Mouse (Mus musculus) neural tube, embryonic 14.5 days (tissue): ENCODE measurements around the gene Medag. TPM values are rescaled to one million over a fixed set of nuclear protein-coding genes. Genes with fewer than 3 reads are reported as not detected.

Source experiments
- ATAC-seq: fragments of 200-750 bp; cut with Nextera tagmentation; 2 replicates; pipeline ENCODE4 v1.8.0; 2017; ENCODE audit warnings: low read depth, mild to moderate bottlenecking, moderate TSS enrichment, moderate library complexity
- H3K27ac ChIP-seq: fragments of 300-500 bp; sonication (generic); 2 replicates; pipeline ENCODE4 v1.5.1; 2014; ENCODE audit warnings: low read depth, mild to moderate bottlenecking, control low read depth, low read length, moderate library complexity, mixed read lengths
- H3K27me3 ChIP-seq: fragments of 300-500 bp; sonication (generic); 2 replicates; pipeline ENCODE4 v1.6.1; 2014; ENCODE audit warnings: low read length; ENCODE audit not compliant: control insufficient read depth, insufficient read depth
- H3K36me3 ChIP-seq: fragments of 300-500 bp; sonication (generic); 2 replicates; pipeline ENCODE4 v1.6.1; 2014; ENCODE audit warnings: low read length, mixed read lengths; ENCODE audit not compliant: control insufficient read depth, insufficient read depth
- H3K4me1 ChIP-seq: fragments of 300-500 bp; sonication (generic); 2 replicates; pipeline ENCODE4 v1.6.1; 2014; ENCODE audit warnings: low read length; ENCODE audit not compliant: control insufficient read depth, insufficient read depth
- H3K4me2 ChIP-seq: fragments of 300-500 bp; sonication (generic); 2 replicates; pipeline ENCODE4 v1.6.1; 2014; ENCODE audit warnings: mild to moderate bottlenecking, low read depth, low read length, control low read depth
- H3K4me3 ChIP-seq: fragments of 300-500 bp; sonication (generic); 2 replicates; pipeline ENCODE4 v1.5.1; 2014; ENCODE audit warnings: low read depth, low read length, control low read depth, mixed read lengths
- H3K9ac ChIP-seq: fragments of 300-500 bp; sonication (generic); replicated peaks from 2 replicates; pipeline ENCODE4 v1.6.1; 2014; ENCODE audit warnings: low read depth, mild to moderate bottlenecking, control low read depth, low read length, mixed read lengths
- H3K9me3 ChIP-seq: fragments of 300-500 bp; sonication (generic); 2 replicates; pipeline ENCODE4 v1.6.1; 2016; ENCODE audit warnings: low read length; ENCODE audit not compliant: control insufficient read depth
- WGBS: fragments of 180-500 bp; shearing (Covaris S2); extraction: QIAGEN DNeasy Blood & Tissue Kit; methylation state at CpG from one replicate; pipeline ENCODE4 v1.1.7; 2014; 5-methylcytosine and 5-hydroxymethylcytosine counted together
- polyA plus RNA-seq: library from polyadenylated mRNA; unstranded; fragments of >200 nt; fragmentation: Nextera tagmentation; extraction: Ambion mirVana; gene quantifications from 2 replicates; pipeline ENCODE4 v1.2.1, GENCODE M21; 2014

Medag gene
- 1.9 and 2.1 TPM in 2 replicates for polyA plus RNA-seq

DNA sequence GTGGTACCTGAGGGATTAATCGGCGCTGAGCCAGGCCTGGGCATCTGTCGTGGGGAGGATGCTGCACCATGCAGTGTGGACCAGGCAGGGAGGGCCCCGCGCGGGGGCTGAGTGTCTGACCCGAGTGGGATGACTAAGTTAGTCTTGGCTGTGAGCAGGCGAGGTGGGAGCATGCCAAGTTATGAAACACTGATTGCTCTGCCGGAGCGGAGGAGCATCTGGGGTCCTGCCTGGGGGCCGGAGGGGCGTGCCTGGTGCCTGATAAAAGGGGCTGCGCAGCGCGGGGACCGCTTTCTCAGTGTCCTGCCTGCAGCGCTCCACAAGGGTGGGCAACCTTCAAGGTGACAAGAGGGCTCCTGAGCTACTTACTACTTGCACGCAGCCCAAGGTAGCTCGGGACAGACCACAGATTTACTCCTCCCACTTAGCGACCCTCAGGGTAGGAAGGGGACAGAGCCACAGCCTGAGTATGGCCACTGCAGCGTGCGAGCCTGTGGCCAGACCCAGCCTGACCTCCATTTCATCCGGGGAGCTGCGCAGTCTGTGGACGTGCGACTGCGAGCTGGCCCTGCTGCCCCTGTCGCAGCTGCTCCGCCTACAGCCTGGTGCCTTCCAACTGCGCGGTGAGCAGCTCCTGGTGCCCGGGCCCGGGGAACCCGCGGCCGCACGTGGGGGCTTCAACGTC is at the start of gene Medag:
Medag (plus strand) TSS at position 241 of the 685 bp plus-strand sequence.
- WGBS: 3% methylated on average over 37 of the region's 38 CpGs
- ATAC-seq: peak; percentile 64; the same call in 1 of the 2 replicates
- no peaks in the 10 kb centered on the region for H3K9me3 ChIP-seq

DNA sequence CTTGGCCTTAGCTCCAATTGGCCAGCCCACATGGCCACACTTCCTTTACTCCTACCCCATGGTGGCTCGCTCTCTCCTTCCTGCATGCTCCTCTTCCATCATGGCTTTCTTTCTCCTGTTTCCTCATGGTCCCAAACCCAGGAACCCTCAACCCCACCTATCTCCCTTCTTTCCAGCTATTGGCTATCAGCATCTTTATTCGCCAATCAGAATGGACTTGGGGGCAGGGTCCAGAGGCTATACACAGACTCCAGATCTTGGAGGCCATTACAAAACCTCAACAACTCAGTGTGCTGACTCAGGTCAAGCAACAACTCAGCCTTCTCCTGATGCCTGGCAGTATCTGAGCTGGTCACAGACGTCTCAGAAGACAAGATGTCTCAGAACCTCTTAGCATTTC is 48.9 kb upstream of the Medag start:
- no peak for ATAC-seq
- 89% methylated on average over 3 of the region's 3 CpGs for WGBS
- Histone ChIP-seq H3K4me3 (no peak overlapping the region), H3K9me3 (no peaks in the 10 kb centered on the region; the same call in 1 of the 2 replicates), H3K4me2 (no peak overlapping the region), H3K9ac (no peak overlapping the region), H3K36me3 (no peaks in the 10 kb centered on the region), H3K27me3 (no peaks in the 10 kb centered on the region), H3K27ac (no peak overlapping the region), H3K4me1 (no peaks in the 10 kb centered on the region)

More for the DNA sequence above, at the start of gene Medag:
- H3K27ac ChIP-seq: peak within 1 kb of the TSS; percentile 64
- no peaks in the 10 kb centered on the region for H3K36me3 ChIP-seq
- peaks cover 17% of the 10 kb centered on the region for H3K4me1 ChIP-seq
- peak within 1 kb of the TSS; percentile 21 for H3K4me3 ChIP-seq
- H3K4me2 ChIP-seq: peak within 1 kb of the TSS; percentile 44
- H3K27me3 ChIP-seq: no peaks in the 10 kb centered on the region
- H3K9ac ChIP-seq: peak within 1 kb of the TSS; percentile 37; the same call in 1 of the 2 replicates

DNA sequence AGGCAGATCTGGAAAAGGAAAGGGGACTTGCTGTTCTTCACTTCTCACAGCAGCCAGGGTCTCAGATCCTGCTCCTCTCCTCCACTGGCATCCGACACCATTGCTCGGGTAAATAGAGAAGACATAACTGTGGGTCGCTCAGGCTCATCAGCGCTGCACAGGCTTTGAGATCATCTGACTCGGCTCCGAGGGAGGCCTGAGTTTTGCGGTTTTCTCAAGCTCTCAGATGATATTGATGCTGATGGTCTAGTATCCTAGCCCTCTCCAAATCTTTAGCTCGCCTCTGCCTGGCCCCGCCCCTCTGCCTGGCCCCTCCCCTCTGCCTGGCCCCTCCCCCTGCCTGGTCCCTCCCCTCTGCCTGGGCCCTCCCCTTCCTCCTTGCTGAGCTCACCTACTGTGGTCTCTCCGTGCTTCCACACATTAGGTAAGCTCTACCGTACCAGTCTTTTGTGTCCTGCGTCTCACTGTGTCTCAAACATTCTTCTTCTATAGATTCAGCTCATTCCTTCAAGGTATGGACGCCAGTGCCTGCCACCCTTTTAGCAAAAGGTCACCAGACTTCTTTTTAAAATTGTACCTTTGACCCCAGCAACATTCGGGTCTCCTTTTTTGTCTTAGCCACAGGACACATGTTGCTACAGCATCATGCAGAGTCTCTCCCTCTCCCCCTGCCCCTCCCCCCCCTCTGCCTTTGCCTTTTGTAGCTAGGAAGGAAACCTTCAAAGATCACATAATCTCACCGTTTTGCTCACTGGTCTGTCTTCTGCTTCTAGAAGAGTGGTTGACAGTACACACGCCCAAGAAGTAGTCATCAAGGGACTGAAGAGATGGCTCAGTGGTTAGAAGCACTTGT is 47.4 kb upstream of the Medag start:
- Histone ChIP-seq H3K4me3 (no peak overlapping the region), H3K4me1 (peaks cover under 1% of the 10 kb centered on the region; the same call in 1 of the 2 replicates), H3K27me3 (no peaks in the 10 kb centered on the region), H3K9me3 (no peaks in the 10 kb centered on the region; the same call in 1 of the 2 replicates), H3K36me3 (no peaks in the 10 kb centered on the region), H3K9ac (no peak overlapping the region), H3K27ac (no peak overlapping the region), H3K4me2 (no peak overlapping the region)
- WGBS: 64% methylated on average over 16 of the region's 16 CpGs
- no peak for ATAC-seq

DNA sequence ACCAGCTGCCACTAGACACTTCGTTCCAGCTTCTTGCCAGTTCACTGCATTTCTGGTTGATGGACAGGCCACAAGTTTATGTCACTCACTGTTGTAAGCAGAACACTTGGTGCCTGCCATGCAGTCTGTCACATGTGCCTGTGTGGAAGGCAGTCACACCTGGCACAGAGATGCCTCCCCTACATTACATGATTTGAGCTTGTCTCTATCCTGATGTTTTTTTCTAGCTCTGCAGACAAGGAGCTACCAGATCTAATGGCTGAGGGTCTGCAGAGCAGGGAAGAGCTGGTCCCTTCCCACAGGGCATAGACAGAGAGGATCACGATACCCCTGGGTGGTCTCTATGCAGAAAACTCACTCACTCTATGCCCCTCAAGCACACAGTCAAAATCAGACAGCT is 44.5 kb upstream of the Medag start:
- 87% methylated on average over 2 of the region's 2 CpGs for WGBS
- H3K4me1 ChIP-seq: peaks cover 6% of the 10 kb centered on the region; the same call in 1 of the 2 replicates

DNA sequence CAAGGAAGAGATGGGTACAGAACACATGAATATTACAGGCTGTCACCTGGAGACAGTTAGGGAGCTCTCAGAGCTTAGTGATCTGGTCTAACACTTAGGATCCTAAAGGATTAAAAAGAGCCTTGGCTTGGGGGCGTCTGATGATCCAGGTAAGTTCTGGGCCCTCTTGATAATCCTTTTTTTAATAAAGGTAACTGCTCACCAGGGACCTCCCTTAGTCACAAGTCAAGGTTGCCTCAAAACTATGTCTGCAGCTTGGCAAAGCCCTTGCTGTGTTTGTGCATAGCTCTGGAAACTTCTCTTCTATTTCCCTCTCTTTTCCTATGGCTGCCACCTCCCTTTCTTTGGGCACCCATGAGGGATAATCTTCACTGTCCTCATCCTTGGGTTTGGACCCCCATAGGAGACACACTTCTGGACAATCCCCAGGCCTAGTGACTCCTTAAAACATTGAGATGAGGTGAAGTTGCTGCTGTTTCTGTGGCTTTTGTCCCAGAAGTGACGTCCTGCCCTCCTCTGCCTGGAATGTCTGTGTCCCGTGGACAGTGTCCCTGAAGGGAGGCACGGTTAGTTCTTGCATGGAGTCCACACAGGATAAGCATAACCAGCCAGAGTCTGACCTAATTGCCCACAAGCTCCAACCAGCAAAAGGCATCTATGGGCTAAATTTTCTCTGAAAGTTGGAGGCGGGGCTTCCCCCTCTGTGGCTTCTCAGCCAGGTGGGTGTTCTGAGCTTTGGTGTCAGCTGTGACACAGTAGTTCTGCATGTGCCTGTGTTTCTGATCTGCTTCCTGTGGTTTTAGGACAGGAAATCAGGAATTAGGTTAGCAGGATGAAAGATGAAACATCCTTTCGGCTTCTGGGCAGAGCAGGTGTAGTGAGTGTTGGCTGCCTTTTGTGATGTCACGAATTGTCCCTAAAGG is 43.7 kb upstream of the Medag start:
- no peaks in the 10 kb centered on the region for H3K36me3 ChIP-seq
- 70% methylated on average over 7 of the region's 7 CpGs for WGBS
- no peak overlapping the region for H3K27ac ChIP-seq
- no peak overlapping the region for H3K4me3 ChIP-seq
- H3K9ac ChIP-seq: no peak overlapping the region
- peaks cover 6% of the 10 kb centered on the region; the same call in 1 of the 2 replicates for H3K4me1 ChIP-seq
- no peaks in the 10 kb centered on the region for H3K9me3 ChIP-seq
- no peaks in the 10 kb centered on the region for H3K27me3 ChIP-seq
- H3K4me2 ChIP-seq: no peak overlapping the region
- no peak for ATAC-seq

More for the DNA sequence above, 44.5 kb upstream of the Medag start:
- Histone ChIP-seq H3K27ac (no peak overlapping the region), H3K9ac (no peak overlapping the region), H3K9me3 (no peaks in the 10 kb centered on the region), H3K36me3 (no peaks in the 10 kb centered on the region), H3K4me2 (no peak overlapping the region), H3K27me3 (no peaks in the 10 kb centered on the region), H3K4me3 (no peak overlapping the region)
- no peak for ATAC-seq

DNA sequence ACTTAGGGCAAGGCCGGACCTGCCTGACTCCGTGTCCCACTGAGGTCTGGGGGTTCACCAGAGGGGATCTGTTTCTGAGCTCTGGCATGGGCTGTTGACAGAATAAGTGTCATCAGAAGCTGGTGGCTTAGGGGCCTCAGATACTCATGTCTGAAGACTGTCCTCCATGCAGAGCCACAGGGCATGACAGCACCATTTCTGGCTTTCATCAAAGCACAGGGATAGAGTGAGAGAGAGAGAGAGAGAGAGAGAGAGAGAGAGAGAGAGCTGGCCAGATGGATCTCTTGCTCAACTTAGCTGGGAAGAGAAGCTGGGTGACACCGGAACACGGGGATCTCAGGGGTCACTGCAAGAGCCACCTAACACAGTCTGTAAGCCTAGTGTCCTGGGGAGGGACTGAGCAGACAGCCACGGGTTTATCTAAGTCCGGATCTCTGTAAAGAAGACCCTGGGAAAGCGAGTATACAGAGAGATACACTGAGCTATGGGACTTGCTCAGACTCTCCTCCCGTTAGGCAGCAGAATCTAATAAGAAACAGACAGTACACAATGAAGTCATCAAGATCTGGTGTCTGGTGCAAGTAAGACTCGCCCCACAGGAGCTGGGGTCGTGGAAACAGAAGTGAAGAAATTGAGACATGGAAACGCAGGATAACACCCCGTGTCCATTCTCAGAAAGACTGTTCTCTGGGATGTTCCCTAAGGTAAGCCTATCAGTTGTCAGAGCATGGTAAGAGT is 42.8 kb upstream of the Medag start:
- Histone ChIP-seq H3K4me2 (no peak overlapping the region), H3K4me3 (no peak overlapping the region), H3K27ac (no peak overlapping the region), H3K9me3 (no peaks in the 10 kb centered on the region), H3K9ac (no peak overlapping the region), H3K36me3 (no peaks in the 10 kb centered on the region), H3K4me1 (peaks cover 6% of the 10 kb centered on the region; the same call in 1 of the 2 replicates), H3K27me3 (no peaks in the 10 kb centered on the region)
- 79% methylated on average over 12 of the region's 12 CpGs for WGBS
- no peak for ATAC-seq

DNA sequence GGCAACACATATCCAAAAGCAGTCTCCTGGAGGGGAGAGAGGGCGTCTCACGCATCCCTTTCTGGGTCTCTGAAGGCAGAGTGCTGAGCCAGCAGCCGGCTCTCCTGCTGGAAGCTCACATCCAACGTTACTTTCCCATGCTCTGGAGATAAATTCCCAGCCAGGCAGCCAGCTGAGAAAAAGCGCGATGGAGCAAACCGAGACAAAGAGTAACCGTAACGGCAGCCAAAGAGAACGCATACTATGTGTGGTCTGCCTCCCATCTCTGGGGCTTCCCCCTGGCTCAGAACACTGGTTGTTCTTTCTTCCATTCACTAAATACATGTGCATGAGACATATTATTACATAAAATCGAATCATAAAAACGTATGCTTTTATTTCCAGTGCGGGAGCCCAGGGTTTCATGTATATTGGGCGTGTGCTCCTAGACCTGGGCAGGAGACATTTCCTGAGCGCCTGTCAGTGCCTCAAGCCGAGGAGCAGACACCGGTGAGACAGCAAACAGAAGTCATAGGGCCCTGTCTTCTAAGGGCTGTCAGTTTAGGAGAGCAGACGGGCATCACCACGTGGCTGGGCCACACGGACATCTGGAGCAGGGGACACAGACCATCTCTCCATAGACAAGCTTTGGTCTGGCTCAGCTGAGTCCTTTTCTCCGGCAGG is 42.0 kb upstream of the Medag start:
- Histone ChIP-seq H3K27me3 (no peaks in the 10 kb centered on the region), H3K9me3 (no peaks in the 10 kb centered on the region), H3K4me1 (peaks cover 6% of the 10 kb centered on the region; the same call in 1 of the 2 replicates), H3K4me2 (no peak overlapping the region), H3K27ac (no peak overlapping the region), H3K9ac (no peak overlapping the region), H3K36me3 (no peaks in the 10 kb centered on the region), H3K4me3 (no peak overlapping the region)
- WGBS: 65% methylated on average over 21 of the region's 21 CpGs
- ATAC-seq: no peak

DNA sequence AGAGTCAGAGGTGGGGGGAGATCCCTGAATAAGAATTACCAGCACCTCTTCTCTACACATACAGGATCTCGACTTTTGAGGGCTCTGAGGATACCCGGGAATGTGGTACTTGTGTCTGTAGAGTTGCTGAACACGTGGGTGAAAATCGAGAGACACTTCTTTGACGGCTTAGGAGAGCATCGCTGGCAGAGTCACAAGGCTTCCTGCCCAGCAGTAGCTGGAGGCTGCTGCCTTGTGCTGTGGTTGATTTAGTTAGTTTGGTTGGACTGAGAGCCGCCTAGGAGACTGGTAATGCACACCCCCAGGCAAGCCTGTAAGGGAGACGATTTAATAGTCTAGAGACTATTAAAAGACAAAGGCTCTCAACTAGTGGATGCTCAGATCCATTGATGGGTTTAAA is 39.5 kb upstream of the Medag start:
- WGBS: 79% methylated on average over 8 of the region's 8 CpGs
- ATAC-seq: no peak
- Histone ChIP-seq H3K4me2 (no peak overlapping the region), H3K9me3 (no peaks in the 10 kb centered on the region), H3K9ac (no peak overlapping the region), H3K27me3 (no peaks in the 10 kb centered on the region), H3K4me3 (no peak overlapping the region), H3K4me1 (peaks cover 16% of the 10 kb centered on the region; the same call in 1 of the 2 replicates), H3K27ac (no peak overlapping the region), H3K36me3 (no peaks in the 10 kb centered on the region)
